ENCODE assay signal across 9 mouse cellular contexts in the genomic region with DNA sequence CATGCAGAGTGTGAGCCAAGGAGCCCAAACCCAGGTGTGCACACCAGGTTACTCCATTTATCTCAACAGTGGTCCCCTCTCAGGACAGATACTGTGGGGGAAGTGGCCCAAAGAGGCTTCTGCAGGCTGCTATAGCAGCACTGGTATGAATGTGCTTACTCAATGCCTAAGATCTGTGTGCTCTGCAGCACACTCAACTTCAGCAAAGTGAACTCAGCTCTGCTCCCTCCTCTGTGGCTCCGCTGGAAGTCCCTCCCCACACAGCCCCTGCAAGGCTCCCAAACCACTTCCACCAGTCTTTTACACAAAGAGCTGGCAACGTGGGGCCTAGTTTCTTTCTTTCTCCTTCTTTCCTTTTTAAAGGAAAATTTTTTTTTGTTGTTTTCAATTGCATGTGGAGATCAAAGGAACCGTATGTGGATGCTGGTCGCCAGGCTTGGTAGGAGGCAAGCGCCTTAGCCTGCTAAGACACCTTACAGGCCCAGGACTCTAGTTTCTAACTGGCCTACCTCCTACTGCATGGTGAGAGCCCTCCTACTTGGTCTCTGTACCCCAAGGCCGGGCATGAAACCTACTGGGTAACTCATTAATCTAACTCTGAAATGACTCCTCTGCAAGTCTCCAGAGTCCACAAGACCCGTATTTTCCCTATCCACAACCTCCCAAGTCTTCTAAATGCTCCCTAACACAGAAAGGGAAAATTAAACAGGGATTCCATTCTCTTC. TPM values are rescaled to one million over a fixed set of nuclear protein-coding genes. Genes with fewer than 3 reads are reported as not detected.
DNase-seq lines count a peak whose midpoint lies in the region; ATAC-seq lines count a peak whose summit lies in the region.
"Had no signal": no experiment of that assay in that cellular context is flagged by ENCODE, and none has a peak within 500 bp of the region (broad histone marks: within the 10 kb centered on the region; RNA-seq: fewer than 3 reads in every experiment).

No protein-coding gene starts in this region.

- peaks cover 62% of the 10 kb centered on the region for H3K4me1 ChIP-seq in heart, embryonic 13.5 days
- H3K4me1 ChIP-seq in heart, embryonic 11.5 days (ENCODE audit: control insufficient read depth, insufficient read depth, low read length), result peaks cover 43% of the 10 kb centered on the region

- no peak overlapping the region for H3K4me2 ChIP-seq in heart, embryonic 13.5 days
- no peak overlapping the region for H3K4me2 ChIP-seq in heart, embryonic 11.5 days

- WGBS in heart, embryonic 13.5 days, result 60% methylated on average over 7 of the region's 7 CpGs
- WGBS in heart, embryonic 11.5 days (ENCODE audit: insufficient replicate concordance), result 54% methylated on average over 7 of the region's 7 CpGs

- no peaks in the 10 kb centered on the region for H3K27me3 ChIP-seq in heart, embryonic 13.5 days (replicated peaks)
- H3K27me3 ChIP-seq in heart, embryonic 11.5 days (ENCODE audit: control insufficient read depth, insufficient read depth, low read length), result no peaks in the 10 kb centered on the region

- H3K4me3 ChIP-seq in heart, embryonic 13.5 days, result no peak overlapping the region
- no peak overlapping the region for H3K4me3 ChIP-seq in heart, embryonic 11.5 days (ENCODE audit: low read depth, low read length)

- no peaks in the 10 kb centered on the region for H3K36me3 ChIP-seq in heart, embryonic 13.5 days
- H3K36me3 ChIP-seq in heart, embryonic 11.5 days (ENCODE audit: control insufficient read depth, insufficient read depth, low read length), result no peaks in the 10 kb centered on the region

- no peak for ATAC-seq in heart, embryonic 13.5 days (ENCODE audit: extremely low read depth, insufficient number of reproducible peaks, low FRiP score, low TSS enrichment)
- ATAC-seq in heart, embryonic 11.5 days (replicated peaks; ENCODE audit: insufficient number of reproducible peaks, low FRiP score, low TSS enrichment), result no peak
- peak; percentile 39; the same call in 1 of the 2 replicates for ATAC-seq in granulocyte monocyte progenitor cell, adult 5-6 weeks (replicated peaks; ENCODE audit: poor library complexity, severe bottlenecking)

- H3K27ac ChIP-seq in heart, embryonic 13.5 days (replicated peaks), result no peak overlapping the region
- H3K27ac ChIP-seq in heart, embryonic 11.5 days (ENCODE audit: low read depth, low read length), result no peak overlapping the region

- no peaks in the 10 kb centered on the region for H3K9me3 ChIP-seq in heart, embryonic 13.5 days
- no peaks in the 10 kb centered on the region for H3K9me3 ChIP-seq in heart, embryonic 11.5 days (replicated peaks; ENCODE audit: control insufficient read depth, low read length)

- DNase-seq in kidney, postnatal 4 days, result peak; percentile 34 to 57
- peak; percentile 56 to 64 for DNase-seq in thymus, adult 18-20 months
- no peak for DNase-seq in spleen, postnatal 14 days (ENCODE audit: low spot score in 2 of 2)
- DNase-seq in cerebellum, postnatal 36 days, result no peak
- no peak for DNase-seq in layer of hippocampus, postnatal 10 days (ENCODE audit: low spot score in 2 of 2)
- DNase-seq: B cell, adult 2 months had no signal

- 0 out of 2 replicates have a peak overlapping the region, but pooled peaks have one; percentile 14 for H3K9ac ChIP-seq in heart, embryonic 13.5 days
- H3K9ac ChIP-seq in heart, embryonic 11.5 days (ENCODE audit: low read depth, low read length), result no peak overlapping the region

RNA-seq across cellular contexts. Expression of gene Tbc1d14, which starts 35.3 kb away (rescaled TPM):
- 15.3 and 15.7 TPM in 2 replicates for polyA plus RNA-seq in heart, embryonic 13.5 days (2015; fragmentation: Nextera tagmentation; extraction: Ambion mirVana)
- polyA plus RNA-seq in heart, embryonic 11.5 days (2014; fragmentation: Nextera tagmentation; extraction: Ambion mirVana), result 19.8 and 22.6 TPM in 2 replicates
- total RNA-seq in granulocyte monocyte progenitor cell, adult 5-6 weeks (2014; fragmentation: Nextera tagmentation), result 17.9 and 22.6 TPM in 2 replicates
- total RNA-seq in granulocyte monocyte progenitor cell, adult 5-6 weeks (2017), result 7.2 and 8.7 TPM in 2 replicates
- 10 to 100 TPM; 90.1 to 92.7 TPM for total RNA-seq in layer of hippocampus, postnatal 10 days (2021)

Comparison
In these comparisons a context has a peak if more than half of its experiments do, and no peak if none do; other contexts are left out.
1. DNase-seq: peak in kidney, postnatal 4 days (2 of 2) and thymus, adult 18-20 months (2 of 2); none in spleen, postnatal 14 days (0 of 2), cerebellum, postnatal 36 days (0 of 2) and layer of hippocampus, postnatal 10 days (0 of 2).